Comparison of ENCODE assay signal across 7 mouse cellular contexts in the genomic region with DNA sequence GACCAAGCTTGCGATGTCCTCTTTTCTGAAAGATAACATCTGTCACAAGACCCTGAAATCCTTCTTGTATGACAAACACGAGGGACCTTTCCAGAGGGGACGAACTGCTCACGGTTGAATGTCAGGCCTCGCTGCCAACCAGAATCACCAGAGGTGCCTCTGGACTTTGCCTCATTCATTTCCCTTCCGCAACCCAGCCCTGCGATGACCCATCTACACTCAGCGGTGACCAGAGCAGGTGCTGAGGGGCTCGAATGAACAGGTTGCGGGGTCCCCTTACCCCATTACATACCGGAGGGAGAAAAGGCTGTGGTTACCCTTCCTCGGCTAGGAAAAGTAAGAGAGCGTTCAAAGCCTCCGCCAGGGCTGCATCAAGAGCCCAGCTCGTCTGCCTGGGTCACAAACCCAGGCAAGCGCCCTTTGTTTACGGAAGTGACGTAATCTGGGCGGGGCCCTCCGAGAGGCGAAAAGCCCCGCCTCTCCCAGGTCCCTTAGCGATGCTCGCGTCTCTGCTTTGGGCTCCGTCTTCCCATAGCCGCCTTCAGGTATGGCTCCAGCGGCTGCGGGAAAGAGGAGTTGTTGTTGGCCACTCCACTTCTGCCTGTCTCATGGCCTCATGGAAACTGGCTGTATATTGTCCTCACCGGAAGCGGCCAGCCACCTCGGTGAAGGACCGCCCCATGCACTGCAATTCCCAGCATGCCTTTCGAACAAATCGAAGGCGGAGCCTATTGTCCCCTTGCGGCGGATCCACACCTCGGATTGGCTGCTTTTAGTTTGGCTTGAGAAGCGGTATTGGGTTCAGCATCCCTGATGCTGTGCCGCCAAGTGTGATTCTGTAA. TPM values are rescaled to one million over a fixed set of nuclear protein-coding genes. Genes with fewer than 3 reads are reported as not detected.
DNase-seq lines count a peak whose midpoint lies in the region; ATAC-seq lines count a peak whose summit lies in the region.

Ccdc28a (minus strand) TSS at position 439 of the 842 bp plus-strand sequence.

- H3K27ac ChIP-seq in embryonic facial prominence, embryonic 11.5 days (replicated peaks; ENCODE audit: low read depth, low read length): no peak within 1 kb of the TSS
- peak within 1 kb of the TSS; percentile 90 for H3K27ac ChIP-seq in limb, embryonic 10.5 days
- peak within 1 kb of the TSS; percentile 75 for H3K27ac ChIP-seq in midbrain, embryonic 13.5 days

- peak within 1 kb of the TSS; percentile 56 for H3K4me3 ChIP-seq in embryonic facial prominence, embryonic 11.5 days (ENCODE audit: low read depth, low read length)
- peak within 1 kb of the TSS; percentile 81 for H3K4me3 ChIP-seq in limb, embryonic 10.5 days
- peak within 1 kb of the TSS; percentile 74 for H3K4me3 ChIP-seq in midbrain, embryonic 13.5 days (replicated peaks)

- no peaks in the 10 kb centered on the region for H3K36me3 ChIP-seq in embryonic facial prominence, embryonic 11.5 days (replicated peaks; ENCODE audit: control insufficient read depth, insufficient read depth, low read depth, low read length)
- no peaks in the 10 kb centered on the region for H3K36me3 ChIP-seq in limb, embryonic 10.5 days
- H3K36me3 ChIP-seq in midbrain, embryonic 13.5 days: no peaks in the 10 kb centered on the region

- ATAC-seq in embryonic facial prominence, embryonic 11.5 days (replicated peaks; ENCODE audit: insufficient number of reproducible peaks, low FRiP score, low TSS enrichment, low read depth): peak; percentile 97
- peak; percentile 86 for ATAC-seq in granulocyte monocyte progenitor cell, adult 5-6 weeks (replicated peaks; ENCODE audit: poor library complexity, severe bottlenecking)
- ATAC-seq in midbrain, embryonic 13.5 days: peak; percentile 99

- peak within 1 kb of the TSS; percentile 74 for H3K4me2 ChIP-seq in embryonic facial prominence, embryonic 11.5 days (ENCODE audit: low read depth, low read length)
- peak within 1 kb of the TSS; percentile 78 for H3K4me2 ChIP-seq in midbrain, embryonic 13.5 days (replicated peaks)

- H3K9me3 ChIP-seq in embryonic facial prominence, embryonic 11.5 days (replicated peaks; ENCODE audit: control insufficient read depth, low read length): no peaks in the 10 kb centered on the region
- H3K9me3 ChIP-seq in limb, embryonic 10.5 days (replicated peaks): no peaks in the 10 kb centered on the region
- no peaks in the 10 kb centered on the region for H3K9me3 ChIP-seq in midbrain, embryonic 13.5 days

- no peaks in the 10 kb centered on the region for H3K27me3 ChIP-seq in embryonic facial prominence, embryonic 11.5 days (ENCODE audit: control insufficient read depth, insufficient read depth, low read length)
- no peaks in the 10 kb centered on the region for H3K27me3 ChIP-seq in limb, embryonic 10.5 days (ENCODE audit: low read depth, poor library complexity, severe bottlenecking)
- no peaks in the 10 kb centered on the region for H3K27me3 ChIP-seq in midbrain, embryonic 13.5 days

- DNase-seq in adrenal gland, postnatal 14 days: peak; percentile 95
- DNase-seq in embryonic facial prominence, embryonic 11.5 days (ENCODE audit: low spot score): peak; percentile 96
- DNase-seq in kidney, adult 11 months: peak; percentile 95
- peak; percentile 95 for DNase-seq in limb, embryonic 10.5 days (ENCODE audit: low spot score)
- peak; percentile 92 for DNase-seq in spleen, adult 12 weeks (ENCODE audit: low spot score)

- 1% methylated on average over 41 of the region's 41 CpGs for WGBS in embryonic facial prominence, embryonic 11.5 days
- 1% methylated on average over 41 of the region's 41 CpGs for WGBS in limb, embryonic 10.5 days
- WGBS in midbrain, embryonic 13.5 days: 1% methylated on average over 41 of the region's 41 CpGs

- no peaks in the 10 kb centered on the region for H3K4me1 ChIP-seq in embryonic facial prominence, embryonic 11.5 days (ENCODE audit: control insufficient read depth, insufficient read depth, low read length)
- H3K4me1 ChIP-seq in limb, embryonic 10.5 days: peaks cover 6% of the 10 kb centered on the region
- peaks cover 9% of the 10 kb centered on the region for H3K4me1 ChIP-seq in midbrain, embryonic 13.5 days (replicated peaks)

- peak within 1 kb of the TSS; percentile 55 for H3K9ac ChIP-seq in embryonic facial prominence, embryonic 11.5 days (replicated peaks; ENCODE audit: low read length)
- peak within 1 kb of the TSS; percentile 76 for H3K9ac ChIP-seq in midbrain, embryonic 13.5 days (replicated peaks)

RNA-seq across cellular contexts. Expression of gene Ccdc28a, which starts in this region (rescaled TPM):
- total RNA-seq in adrenal gland, postnatal 14 days (2021): 8.1 and 9.8 TPM in 2 replicates
- polyA plus RNA-seq in embryonic facial prominence, embryonic 11.5 days (2014; fragmentation: Nextera tagmentation; extraction: Ambion mirVana): 10.3 and 10.8 TPM in 2 replicates
- 9.1 and 22.1 TPM in 2 replicates for total RNA-seq in granulocyte monocyte progenitor cell, adult 5-6 weeks (2014; fragmentation: Nextera tagmentation)
- total RNA-seq in granulocyte monocyte progenitor cell, adult 5-6 weeks (2017): 4.7 and 6.7 TPM in 2 replicates
- 6.1 and 6.5 TPM in 2 replicates for polyA plus RNA-seq in limb, embryonic 10.5 days (2016; fragmentation: Nextera tagmentation; extraction: Ambion mirVana)
- 8.7 and 8.9 TPM in 2 replicates for polyA plus RNA-seq in midbrain, embryonic 13.5 days (2015; fragmentation: Nextera tagmentation; extraction: Ambion mirVana)
